Mouse (Mus musculus) C2C12 (cell line): Measurements from ENCODE around the gene Ctsf.

Experiments used
- CTCF ChIP-seq: IDR thresholded peaks from one replicate; pipeline ENCODE4 v1.5.1; 2011; ENCODE audit not compliant: control insufficient read depth, insufficient read depth, insufficient read length
- MAX ChIP-seq: IDR thresholded peaks from one replicate; pipeline ENCODE4 v1.6.1; 2011; ENCODE audit warnings: mild to moderate bottlenecking, control low read depth
- USF1 ChIP-seq: IDR thresholded peaks from one replicate; pipeline ENCODE4 v1.6.1; 2011; ENCODE audit warnings: low read depth, mild to moderate bottlenecking, control low read depth, moderate library complexity

GRCm38 (mm10) chr19:4855470-4855820 is 515 bp downstream of the Ctsf start:
- TF ChIP-seq CTCF = no peak
- no peak for TF ChIP-seq MAX
- no peak for TF ChIP-seq USF1
